Mouse (Mus musculus) heart, embryonic 15.5 days (tissue): ENCODE results near the gene Klhl29. TPM values are rescaled to one million over a fixed set of nuclear protein-coding genes. Genes with fewer than 3 reads are reported as not detected.

Source experiments
- ATAC-seq: fragments of 200-750 bp; cut with Nextera tagmentation; replicated peaks from 2 replicates; pipeline ENCODE4 v1.8.0; 2017; ENCODE audit warnings: low read depth, moderate TSS enrichment; ENCODE audit not compliant: insufficient number of reproducible peaks, insufficient read depth, low FRiP score
- H3K27ac ChIP-seq: fragments of 300-500 bp; sonication (generic); 2 replicates; pipeline ENCODE4 v1.5.1; 2015; ENCODE audit warnings: mild to moderate bottlenecking, inconsistent platforms
- H3K27me3 ChIP-seq: fragments of 300-500 bp; sonication (generic); 2 replicates; pipeline ENCODE4 v1.6.1; 2015; ENCODE audit warnings: inconsistent platforms
- H3K36me3 ChIP-seq: fragments of 300-500 bp; sonication (generic); 2 replicates; pipeline ENCODE4 v1.6.1; 2015; ENCODE audit warnings: mild to moderate bottlenecking, inconsistent platforms
- H3K4me1 ChIP-seq: fragments of 300-500 bp; sonication (generic); replicated peaks from 2 replicates; pipeline ENCODE4 v1.6.1; 2015; ENCODE audit warnings: inconsistent platforms
- H3K4me2 ChIP-seq: fragments of 300-500 bp; sonication (generic); 2 replicates; pipeline ENCODE4 v1.6.1; 2015; ENCODE audit warnings: inconsistent platforms, mild to moderate bottlenecking, moderate library complexity
- H3K4me3 ChIP-seq: fragments of 300-500 bp; sonication (generic); 2 replicates; pipeline ENCODE4 v1.5.1; 2015; ENCODE audit warnings: mild to moderate bottlenecking, inconsistent platforms
- H3K9ac ChIP-seq: fragments of 300-500 bp; sonication (generic); 2 replicates; pipeline ENCODE4 v1.6.1; 2015; ENCODE audit warnings: mild to moderate bottlenecking, inconsistent platforms
- H3K9me3 ChIP-seq: fragments of 300-500 bp; sonication (generic); replicated peaks from 2 replicates; pipeline ENCODE4 v1.6.1; 2016; ENCODE audit warnings: inconsistent platforms
- WGBS: fragments of 180-500 bp; shearing (Covaris S2); methylation state at CpG from one replicate; pipeline ENCODE4 v1.1.7; 2015; ENCODE audit warnings: mixed read lengths; 5-methylcytosine and 5-hydroxymethylcytosine counted together
- polyA plus RNA-seq: library from polyadenylated mRNA; unstranded; fragments of >200 nt; fragmentation: Nextera tagmentation; extraction: Ambion mirVana; gene quantifications from 2 replicates; pipeline ENCODE4 v1.2.1, GENCODE M21; 2015

Klhl29 gene
- polyA plus RNA-seq, 1 experiment from 2014 or later: 0.21 TPM

- H3K9me3 ChIP-seq: no peaks in the 10 kb centered on the region
- ATAC-seq: 0 out of 2 replicates have a peak, but pooled peaks have one; percentile 6
- no peak overlapping the region for H3K4me2 ChIP-seq
- H3K36me3 ChIP-seq: no peaks in the 10 kb centered on the region
- H3K9ac ChIP-seq: no peak overlapping the region
- 65% methylated on average over 9 of the region's 9 CpGs for WGBS
- no peak overlapping the region for H3K4me3 ChIP-seq
- H3K27me3 ChIP-seq: no peaks in the 10 kb centered on the region
- H3K27ac ChIP-seq: peak overlapping the region; percentile 58
- peaks cover 22% of the 10 kb centered on the region for H3K4me1 ChIP-seq
Measured at GRCm38 (mm10) chr12:5267271-5268187, 108.0 kb downstream of the Klhl29 start.

DNA sequence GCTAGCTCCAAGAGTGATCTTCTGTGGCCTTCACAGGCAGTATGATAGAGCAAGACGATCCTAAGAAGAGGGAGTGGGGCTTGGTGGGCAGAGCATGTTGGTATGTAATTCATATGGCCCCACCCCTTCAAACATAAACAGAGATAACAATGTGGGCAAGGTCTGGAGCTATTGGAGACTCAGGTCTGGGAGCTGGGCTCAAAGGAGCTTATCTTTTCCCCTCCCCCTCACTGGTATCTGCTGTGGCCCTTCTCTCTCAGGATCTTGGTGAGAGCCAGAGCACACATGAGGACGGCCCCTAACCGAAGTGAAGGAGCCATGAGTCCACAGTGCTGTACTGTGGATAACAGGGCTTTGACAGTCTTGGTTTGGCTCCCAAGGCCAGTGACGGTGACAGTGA is 108.7 kb downstream of the Klhl29 start:
- Histone ChIP-seq H3K4me1 (peaks cover 22% of the 10 kb centered on the region), H3K4me2 (no peak overlapping the region), H3K9me3 (no peaks in the 10 kb centered on the region), H3K36me3 (no peaks in the 10 kb centered on the region), H3K9ac (no peak overlapping the region), H3K4me3 (no peak overlapping the region), H3K27ac (no peak overlapping the region), H3K27me3 (no peaks in the 10 kb centered on the region)
- no peak for ATAC-seq
- WGBS: 33% methylated on average over 4 of the region's 4 CpGs

DNA sequence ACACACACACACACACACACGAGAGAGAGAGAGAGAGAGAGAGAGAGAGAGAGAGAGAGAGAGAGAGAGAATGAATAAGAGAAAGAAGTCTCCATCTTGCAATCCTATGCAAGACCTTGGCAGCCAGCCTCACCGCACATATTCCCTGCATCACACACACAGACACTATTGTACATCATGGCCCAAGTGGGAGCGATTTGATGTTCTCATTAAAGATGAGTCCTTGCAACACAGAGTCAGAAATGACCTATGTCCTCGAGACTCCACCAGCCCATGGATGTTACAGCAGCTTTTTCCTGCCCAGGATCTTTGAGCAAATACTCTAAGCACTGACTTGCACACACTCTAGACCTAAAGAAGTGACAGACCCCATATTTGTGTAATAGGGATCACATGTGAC is 114.0 kb downstream of the Klhl29 start:
- H3K9me3 ChIP-seq: no peaks in the 10 kb centered on the region
- H3K4me1 ChIP-seq: peaks cover 4% of the 10 kb centered on the region; the same call in 1 of the 2 replicates
- H3K9ac ChIP-seq: no peak overlapping the region
- H3K36me3 ChIP-seq: no peaks in the 10 kb centered on the region
- H3K4me3 ChIP-seq: no peak overlapping the region
- H3K27me3 ChIP-seq: no peaks in the 10 kb centered on the region
- H3K4me2 ChIP-seq: no peak overlapping the region
- ATAC-seq: no peak
- WGBS: 69% methylated on average over 4 of the region's 4 CpGs
- no peak overlapping the region for H3K27ac ChIP-seq

DNA sequence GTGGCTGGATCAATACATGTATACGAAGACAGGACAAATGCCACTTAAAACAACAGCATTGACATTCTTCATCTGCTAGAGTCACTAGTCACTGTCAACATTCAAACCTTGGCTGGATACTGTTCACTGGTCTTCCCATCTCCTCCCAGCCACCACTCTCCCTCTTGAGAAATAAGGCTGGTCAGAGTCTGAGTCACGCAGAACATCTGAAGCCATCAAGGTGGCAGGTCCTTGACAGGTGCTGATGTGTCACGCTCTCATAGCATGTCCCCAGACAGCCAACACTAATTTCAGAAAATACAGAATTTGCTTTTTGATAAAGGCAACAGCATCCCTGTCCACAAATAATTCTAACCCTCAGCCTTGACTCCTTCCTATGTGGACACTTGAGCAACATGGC is 116.7 kb downstream of the Klhl29 start:
- ATAC-seq: no peak
- H3K9ac ChIP-seq: no peak overlapping the region
- 80% methylated on average over 3 of the region's 3 CpGs for WGBS

DNA sequence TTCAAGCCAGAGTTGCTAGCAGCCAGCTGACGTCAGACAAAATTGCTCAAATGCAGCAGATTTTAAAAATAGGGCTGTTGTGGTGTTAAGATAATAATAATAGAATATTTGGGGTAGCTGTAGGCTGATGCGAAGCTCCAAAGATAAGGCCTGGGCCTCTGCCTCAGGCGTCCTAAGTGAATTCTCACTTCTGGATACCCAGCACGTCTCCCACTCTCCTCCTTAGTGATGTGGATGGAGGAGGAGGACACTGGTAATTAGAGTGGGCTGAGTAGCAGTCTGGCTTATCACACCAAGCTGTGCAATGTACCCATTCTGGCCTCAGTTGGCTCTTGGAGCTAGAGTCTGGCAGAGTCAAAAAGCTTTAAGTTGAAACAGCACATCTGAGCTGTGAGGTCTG is 118.3 kb downstream of the Klhl29 start:
- WGBS: 58% methylated on average over 4 of the region's 4 CpGs

More for the DNA sequence above, 116.7 kb downstream of the Klhl29 start:
- Histone ChIP-seq H3K36me3 (no peaks in the 10 kb centered on the region), H3K27me3 (no peaks in the 10 kb centered on the region), H3K4me2 (no peak overlapping the region), H3K9me3 (no peaks in the 10 kb centered on the region), H3K27ac (no peak overlapping the region), H3K4me1 (peaks cover 23% of the 10 kb centered on the region), H3K4me3 (no peak overlapping the region)

DNA sequence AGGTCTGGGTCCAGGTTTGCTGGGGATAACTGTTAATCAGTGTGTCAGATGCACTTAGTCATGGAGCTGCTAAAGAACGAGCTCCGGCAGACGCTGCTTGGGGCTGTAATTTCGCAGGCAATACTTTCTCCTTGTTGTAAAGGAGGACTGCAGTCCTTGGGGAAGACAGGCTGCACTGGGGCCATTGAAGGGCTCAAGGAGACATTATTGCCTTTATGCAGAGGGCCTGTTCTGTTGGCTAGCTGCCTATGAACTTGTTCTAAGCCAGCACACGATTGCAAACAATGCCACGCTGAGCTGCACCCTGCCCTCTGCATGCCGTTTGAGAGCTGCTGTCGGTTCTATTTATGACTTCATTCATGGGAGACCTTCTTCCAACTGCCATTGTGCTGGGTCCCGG is 120.4 kb downstream of the Klhl29 start:
- peak overlapping the region; percentile 31; the same call in 1 of the 2 replicates for H3K27ac ChIP-seq
- no peak overlapping the region for H3K9ac ChIP-seq
- H3K36me3 ChIP-seq: no peaks in the 10 kb centered on the region
- 38% methylated on average over 9 of the region's 9 CpGs for WGBS
- peak; percentile 58; the same call in 1 of the 2 replicates for ATAC-seq
- H3K9me3 ChIP-seq: no peaks in the 10 kb centered on the region
- no peak overlapping the region for H3K4me2 ChIP-seq
- H3K4me3 ChIP-seq: no peak overlapping the region
- H3K27me3 ChIP-seq: no peaks in the 10 kb centered on the region
- peaks cover 21% of the 10 kb centered on the region for H3K4me1 ChIP-seq

More for the DNA sequence above, 118.3 kb downstream of the Klhl29 start:
- Histone ChIP-seq H3K9ac (no peak overlapping the region), H3K4me1 (peaks cover 23% of the 10 kb centered on the region), H3K27me3 (no peaks in the 10 kb centered on the region), H3K4me2 (no peak overlapping the region), H3K9me3 (no peaks in the 10 kb centered on the region), H3K27ac (no peak overlapping the region), H3K4me3 (no peak overlapping the region), H3K36me3 (no peaks in the 10 kb centered on the region)
- no peak for ATAC-seq

- no peak overlapping the region for H3K27ac ChIP-seq
- no peak overlapping the region for H3K4me3 ChIP-seq
- ATAC-seq: no peak
- H3K9me3 ChIP-seq: no peaks in the 10 kb centered on the region
- WGBS: 83% methylated on average over 4 of the region's 4 CpGs
- H3K9ac ChIP-seq: no peak overlapping the region
- H3K27me3 ChIP-seq: no peaks in the 10 kb centered on the region
- no peaks in the 10 kb centered on the region for H3K36me3 ChIP-seq
- H3K4me2 ChIP-seq: no peak overlapping the region
- peaks cover 23% of the 10 kb centered on the region for H3K4me1 ChIP-seq
Measured at GRCm38 (mm10) chr12:5254246-5254982, 121.1 kb downstream of the Klhl29 start.

DNA sequence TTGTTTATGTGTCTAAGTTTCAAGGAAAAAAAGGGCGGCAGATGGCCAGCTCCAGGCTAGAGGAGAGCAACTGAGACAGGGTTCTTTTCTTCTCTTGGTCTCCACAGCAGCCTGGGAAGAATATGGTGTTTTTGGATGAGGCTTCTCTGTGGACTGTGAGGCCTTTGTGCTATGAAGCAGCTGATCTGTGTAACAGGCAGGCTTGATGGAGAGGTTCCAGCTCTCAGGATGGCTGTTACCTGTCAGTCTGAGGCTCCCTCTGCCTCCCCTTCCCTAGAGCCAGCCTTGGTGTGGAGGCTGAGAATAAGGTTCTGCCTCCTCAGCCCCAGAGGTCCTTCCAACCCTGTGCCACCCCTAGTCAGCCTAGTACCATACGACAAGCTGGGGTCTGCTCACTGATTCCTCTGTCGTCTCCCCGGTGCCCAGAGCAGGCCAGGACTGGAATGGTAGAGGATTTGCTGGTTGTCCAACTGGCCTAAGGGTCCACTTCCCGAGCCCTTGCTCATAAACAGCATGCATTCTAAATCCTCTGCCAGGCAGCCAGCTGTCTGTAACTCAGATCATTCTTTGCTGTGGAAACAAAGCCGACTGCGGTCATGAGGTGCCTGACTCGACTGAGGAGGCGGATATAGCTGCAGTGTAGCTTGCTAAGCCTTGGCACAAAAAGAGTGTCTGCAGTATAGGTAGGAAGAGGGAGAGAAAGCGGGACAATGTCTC is 122.0 kb downstream of the Klhl29 start:
- no peak overlapping the region for H3K27ac ChIP-seq
- H3K4me1 ChIP-seq: peaks cover 23% of the 10 kb centered on the region
- ATAC-seq: no peak
- H3K4me2 ChIP-seq: no peak overlapping the region
- no peak overlapping the region for H3K9ac ChIP-seq
- no peaks in the 10 kb centered on the region for H3K27me3 ChIP-seq
- no peak overlapping the region for H3K4me3 ChIP-seq
- no peaks in the 10 kb centered on the region for H3K9me3 ChIP-seq
- 80% methylated on average over 10 of the region's 10 CpGs for WGBS
- no peaks in the 10 kb centered on the region for H3K36me3 ChIP-seq

- no peak for ATAC-seq
- Histone ChIP-seq H3K27ac (no peak overlapping the region), H3K27me3 (no peaks in the 10 kb centered on the region), H3K36me3 (no peaks in the 10 kb centered on the region), H3K4me3 (no peak overlapping the region), H3K4me2 (no peak overlapping the region), H3K9me3 (no peaks in the 10 kb centered on the region), H3K9ac (no peak overlapping the region), H3K4me1 (peaks cover 28% of the 10 kb centered on the region)
- WGBS: 82% methylated on average over 2 of the region's 2 CpGs
Measured at GRCm38 (mm10) chr12:5252569-5252968, 122.9 kb downstream of the Klhl29 start.

- 49% methylated on average over 7 of the region's 7 CpGs for WGBS
- Histone ChIP-seq H3K27me3 (no peaks in the 10 kb centered on the region), H3K9me3 (no peaks in the 10 kb centered on the region), H3K27ac (no peak overlapping the region), H3K4me2 (no peak overlapping the region), H3K4me3 (no peak overlapping the region), H3K9ac (no peak overlapping the region), H3K36me3 (no peaks in the 10 kb centered on the region), H3K4me1 (peaks cover 39% of the 10 kb centered on the region)
- ATAC-seq: no peak
Measured at GRCm38 (mm10) chr12:5250042-5250441, 125.4 kb downstream of the Klhl29 start.

DNA sequence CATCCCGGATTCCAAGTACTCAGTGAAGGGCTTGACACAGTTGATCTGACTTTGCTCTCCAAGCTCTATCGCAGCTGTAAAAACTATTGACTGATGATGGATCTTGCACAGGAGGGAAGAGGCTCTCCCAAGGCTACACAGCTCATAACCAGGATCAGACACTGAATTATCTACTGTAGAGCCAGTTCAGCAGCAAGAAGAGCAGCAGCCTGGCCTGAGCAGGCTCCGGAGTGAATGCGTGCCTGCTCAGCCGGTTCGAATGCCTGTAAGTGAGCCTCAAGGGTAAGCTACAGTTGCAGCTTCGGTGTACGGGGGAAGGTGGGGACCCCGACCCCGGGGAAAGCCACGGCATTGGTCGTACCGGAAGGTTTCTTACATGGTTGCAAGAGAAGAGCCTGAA is 126.4 kb downstream of the Klhl29 start:
- WGBS: 87% methylated on average over 13 of the region's 13 CpGs
- H3K4me1 ChIP-seq: peaks cover 38% of the 10 kb centered on the region
- H3K9me3 ChIP-seq: no peaks in the 10 kb centered on the region
- no peaks in the 10 kb centered on the region for H3K27me3 ChIP-seq
- H3K27ac ChIP-seq: no peak overlapping the region
- no peak overlapping the region for H3K9ac ChIP-seq
- ATAC-seq: no peak
- H3K4me2 ChIP-seq: no peak overlapping the region
- H3K4me3 ChIP-seq: no peak overlapping the region
- no peaks in the 10 kb centered on the region for H3K36me3 ChIP-seq
